Mouse (Mus musculus): ENCODE data around the gene 5730522E02Rik. TPM values are rescaled to one million over a fixed set of nuclear protein-coding genes. Genes with fewer than 3 reads are reported as not detected.
"Not testable (repeated sequence)": the region's sequence is repeated elsewhere in the genome, so short reads cannot be mapped to it uniquely, and the experiment has no call there.

5730522E02Rik gene
- total RNA-seq (2021): 10 to 100 TPM; 10.9 to 16.8 TPM
- long read RNA-seq, experiment 1, partial matches to known transcripts: 0 of 2 reads
- long read RNA-seq, experiment 1, other reads (novel, unspliced or antisense): 2 of 2 reads
- long read RNA-seq, experiment 2, partial matches to known transcripts: 1 of 3 reads
- long read RNA-seq, experiment 2, other reads (novel, unspliced or antisense): 2 of 3 reads

DNA sequence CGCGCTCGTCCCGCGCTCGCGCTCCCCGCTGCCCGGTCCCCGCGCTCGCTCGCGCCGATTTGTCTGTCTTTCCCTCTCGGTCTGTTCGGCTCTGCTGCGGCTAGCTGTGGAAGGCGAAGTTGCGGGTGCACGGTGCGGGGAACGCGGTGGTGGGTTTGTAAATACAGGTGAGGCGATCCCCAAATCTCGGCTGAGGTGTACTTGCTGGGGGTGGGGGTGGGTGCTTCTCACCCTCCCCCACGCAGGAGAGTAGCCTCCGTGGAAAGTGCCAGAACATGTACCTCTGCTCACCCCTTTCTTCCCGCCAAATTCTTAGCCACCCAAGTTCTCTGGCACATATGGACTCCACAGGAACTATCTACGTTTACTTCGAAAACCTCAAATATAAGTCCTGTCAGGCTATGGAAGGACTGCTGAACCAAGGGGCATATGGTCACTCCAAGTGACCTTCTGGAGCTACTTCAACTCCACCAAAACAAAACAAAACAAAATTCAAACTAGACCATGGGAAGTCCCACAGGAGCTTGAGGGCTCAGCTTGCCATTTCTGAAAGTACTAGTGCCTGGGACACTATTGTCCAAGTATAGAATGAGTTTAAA lies at the start of gene 5730522E02Rik:
Gene 5730522E02Rik, minus strand, starts transcription at position 182 of the 599 bp plus-strand sequence.
- DNase-seq (ENCODE audit: low spot score in 2 of 2): peak in 1 of 2 experiments; percentile 31

DNA sequence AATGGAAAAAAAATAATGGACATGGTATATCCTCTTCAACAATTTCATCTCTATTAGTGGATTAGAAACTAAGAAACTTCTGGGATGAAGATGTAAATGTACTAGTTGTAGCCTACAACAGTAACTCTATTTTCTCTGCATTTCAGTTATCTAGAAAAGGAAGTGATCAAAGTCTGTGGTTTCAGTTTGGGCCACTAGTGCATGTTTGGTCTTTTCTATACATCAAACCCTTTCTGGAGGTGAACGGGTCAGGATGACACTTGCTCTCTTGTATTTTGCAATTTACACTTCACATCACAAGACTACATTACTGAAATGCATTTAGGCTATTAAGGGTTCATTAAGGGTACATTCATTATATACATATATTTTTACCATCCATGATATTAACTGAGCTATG lies 26.0 kb upstream of the 5730522E02Rik start:
- no peak for DNase-seq (ENCODE audit: low spot score in 2 of 2)

DNA sequence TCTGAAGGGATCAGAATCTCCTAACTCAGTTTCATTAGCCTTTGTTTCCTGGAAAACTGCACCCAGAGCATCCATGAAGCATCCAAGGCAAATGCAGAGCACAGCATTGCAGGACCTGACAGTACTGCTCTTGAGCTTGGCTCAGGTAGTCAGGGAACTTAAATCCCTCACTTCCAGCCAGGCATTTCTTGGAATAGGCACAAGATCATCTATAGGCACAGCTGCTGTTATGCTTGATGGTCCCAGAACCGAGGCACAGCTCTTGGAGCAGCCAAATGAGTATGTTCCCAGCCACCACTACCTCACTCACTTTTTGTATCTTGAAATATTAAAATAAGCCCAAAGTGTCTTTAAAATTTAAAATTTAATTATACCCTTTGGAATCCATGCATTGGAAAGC lies 19.3 kb upstream of the 5730522E02Rik start:
- DNase-seq (ENCODE audit: low spot score in 2 of 2): no peak

DNA sequence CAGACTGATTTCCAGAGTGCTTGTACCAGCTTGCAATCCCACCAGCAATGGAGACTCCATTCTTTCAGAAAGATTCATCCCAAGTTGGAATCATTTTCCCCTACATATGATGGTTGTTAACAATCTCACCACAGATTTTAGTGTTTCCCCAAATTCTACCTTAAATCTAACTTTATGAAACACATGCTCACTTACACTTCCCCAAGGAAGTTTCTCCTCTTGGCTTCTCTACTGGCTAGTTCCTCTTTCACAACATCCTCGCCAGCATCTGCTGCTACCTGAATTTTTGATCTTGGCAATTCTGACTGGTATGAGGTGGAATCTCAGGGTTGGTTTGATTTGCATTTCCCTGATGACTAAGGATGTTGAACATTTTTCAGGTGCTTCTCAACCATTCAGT lies 3.1 kb upstream of the 5730522E02Rik start:
- not testable (repeated sequence) for DNase-seq (ENCODE audit: low spot score in 2 of 2)

DNA sequence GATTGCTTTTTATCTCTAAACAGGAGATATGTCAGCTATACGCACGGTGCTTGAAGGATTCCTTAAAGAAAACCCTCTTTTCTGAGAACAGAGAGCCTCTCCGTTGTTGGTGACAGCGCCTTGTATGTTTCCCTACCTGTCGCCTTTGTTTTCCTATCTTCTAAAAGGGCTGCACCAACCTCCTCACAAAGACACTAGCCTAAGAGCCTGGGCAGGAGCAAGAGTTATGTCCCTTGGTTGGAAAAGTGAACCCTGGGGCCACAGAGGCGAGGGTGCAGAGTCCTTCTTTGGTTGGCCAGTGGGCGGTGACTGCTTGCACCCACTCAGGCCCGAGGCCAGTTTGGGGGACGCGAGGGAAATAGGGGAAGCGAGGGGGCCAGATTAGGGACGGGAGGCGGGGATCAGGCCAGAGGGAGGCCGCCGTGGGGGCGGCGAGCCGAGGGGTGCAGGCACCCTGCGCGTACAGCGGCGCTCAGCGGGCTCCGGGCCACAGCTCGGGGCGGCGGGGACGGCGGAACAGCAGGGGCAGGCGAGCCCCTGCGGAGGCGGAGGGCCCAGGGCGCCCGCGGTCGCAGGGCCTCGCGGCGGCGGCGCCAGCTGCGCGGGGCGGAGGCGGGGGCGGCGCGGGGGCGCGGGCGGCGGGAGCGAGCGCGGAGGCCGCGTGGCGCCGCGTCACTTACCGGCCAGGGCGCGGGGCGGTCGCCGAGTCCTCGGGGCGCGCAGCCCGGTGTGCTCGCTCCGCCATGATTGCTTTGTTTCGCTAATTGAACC lies 567 bp downstream of the 5730522E02Rik start:
- peak; percentile 39 to 61 for DNase-seq (ENCODE audit: low spot score in 2 of 2)

DNA sequence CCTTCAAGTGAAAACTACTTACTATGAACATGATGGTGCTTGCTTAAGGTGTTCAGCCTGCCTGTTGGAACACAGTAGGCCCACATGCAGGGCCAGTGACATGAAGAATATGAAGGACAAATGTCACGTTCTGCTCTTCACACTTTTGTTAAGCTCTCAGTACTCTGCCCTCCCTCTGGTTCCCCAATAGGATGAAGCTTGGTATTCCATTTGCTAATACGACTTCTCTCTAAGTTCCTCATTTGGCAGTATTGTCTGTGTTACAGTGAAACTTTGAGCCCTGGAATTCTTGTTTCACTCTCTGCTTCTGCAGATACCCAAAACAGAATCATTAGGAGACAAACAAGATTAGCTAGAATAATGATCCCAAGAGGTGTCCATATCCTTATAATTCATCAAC lies 7.1 kb downstream of the 5730522E02Rik start:
- DNase-seq (ENCODE audit: low spot score in 2 of 2): no peak

DNA sequence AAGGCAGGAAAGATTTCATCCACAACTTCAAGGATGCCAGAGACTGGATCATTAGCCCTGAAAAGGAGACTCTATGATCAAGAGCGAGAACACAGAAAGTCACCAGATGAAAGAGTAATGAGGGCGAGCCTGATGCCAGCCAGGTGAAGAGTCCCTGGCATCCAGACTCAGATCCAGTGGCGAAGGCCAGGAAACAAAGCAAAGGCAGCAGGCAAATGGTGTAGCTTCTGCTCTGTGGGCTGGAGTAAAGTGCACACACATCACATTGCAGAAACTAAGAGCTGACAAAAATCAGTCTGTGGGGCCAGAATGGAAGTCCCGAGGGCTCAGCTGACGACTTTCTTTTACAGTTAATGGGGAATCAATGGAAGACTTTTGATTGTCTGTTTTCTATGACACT lies 7.7 kb downstream of the 5730522E02Rik start:
- DNase-seq (ENCODE audit: low spot score in 2 of 2): no peak

DNA sequence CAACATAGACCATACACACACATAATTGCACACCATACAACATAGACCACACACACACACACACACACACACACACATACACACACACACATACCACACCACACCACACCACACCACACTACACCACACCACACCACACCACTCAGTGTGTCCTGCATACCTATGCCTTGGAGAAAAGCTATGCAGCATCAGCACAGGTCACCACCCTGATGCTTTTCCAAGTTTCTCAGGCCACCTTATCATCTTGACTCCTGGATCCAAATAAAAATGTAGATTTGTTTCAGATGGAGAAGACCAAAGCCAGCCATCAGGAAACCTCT lies 8.8 kb downstream of the 5730522E02Rik start:
- no peak for DNase-seq (ENCODE audit: low spot score in 2 of 2)

DNA sequence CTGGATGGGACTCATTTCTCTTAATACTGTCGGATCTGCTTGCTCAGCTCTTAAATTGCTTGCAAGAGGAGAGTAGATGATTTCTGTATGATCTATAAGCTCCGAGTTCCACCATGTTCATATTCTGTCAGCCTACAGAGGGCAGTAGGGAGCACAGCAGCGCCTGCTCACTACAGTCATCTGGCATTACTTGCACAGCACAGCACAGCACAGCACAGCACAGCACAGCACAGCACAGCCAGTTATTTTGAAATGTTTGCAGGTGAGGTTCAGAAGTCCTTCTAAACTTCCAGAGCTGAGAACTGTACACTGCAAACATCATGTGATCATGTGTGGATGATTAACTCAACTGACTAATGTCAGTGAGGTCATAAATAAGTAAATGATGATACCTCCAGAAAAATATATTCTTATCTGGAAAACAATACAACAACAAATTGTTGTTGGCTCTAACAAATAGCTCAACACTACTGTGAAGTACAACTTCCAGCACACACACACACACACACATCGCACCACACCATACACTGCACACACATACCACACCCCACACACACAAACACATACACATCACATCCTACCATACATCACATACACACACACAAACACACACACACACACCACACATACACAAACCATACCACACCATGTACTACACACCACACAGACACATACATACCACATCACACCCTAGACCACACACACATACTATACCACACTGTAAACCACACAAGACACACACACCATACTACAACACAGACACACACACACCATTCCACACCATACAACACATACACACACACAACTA lies 9.4 kb downstream of the 5730522E02Rik start:
- peak in 1 of 2 experiments; percentile 34 for DNase-seq (ENCODE audit: low spot score in 2 of 2)

DNA sequence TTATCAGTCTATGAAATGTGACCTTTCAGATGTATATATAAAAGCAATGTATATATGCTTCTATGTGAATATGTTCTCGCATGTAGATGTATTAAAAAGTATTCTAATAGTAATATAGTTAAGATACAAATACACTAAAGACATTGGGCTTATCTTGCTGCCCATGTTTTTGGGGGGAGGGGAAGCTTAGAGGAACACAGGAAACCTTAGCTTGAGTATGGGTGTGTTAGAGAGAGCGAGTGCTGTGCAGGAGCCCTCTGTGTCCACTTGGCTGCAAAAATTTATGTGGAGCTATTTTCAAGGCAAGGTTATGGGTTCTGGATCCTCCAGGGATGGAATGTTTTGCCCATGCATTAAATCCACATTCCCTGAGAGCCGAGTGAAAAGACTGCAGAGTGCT lies 15.1 kb downstream of the 5730522E02Rik start:
- no peak for DNase-seq (ENCODE audit: low spot score in 2 of 2)

DNA sequence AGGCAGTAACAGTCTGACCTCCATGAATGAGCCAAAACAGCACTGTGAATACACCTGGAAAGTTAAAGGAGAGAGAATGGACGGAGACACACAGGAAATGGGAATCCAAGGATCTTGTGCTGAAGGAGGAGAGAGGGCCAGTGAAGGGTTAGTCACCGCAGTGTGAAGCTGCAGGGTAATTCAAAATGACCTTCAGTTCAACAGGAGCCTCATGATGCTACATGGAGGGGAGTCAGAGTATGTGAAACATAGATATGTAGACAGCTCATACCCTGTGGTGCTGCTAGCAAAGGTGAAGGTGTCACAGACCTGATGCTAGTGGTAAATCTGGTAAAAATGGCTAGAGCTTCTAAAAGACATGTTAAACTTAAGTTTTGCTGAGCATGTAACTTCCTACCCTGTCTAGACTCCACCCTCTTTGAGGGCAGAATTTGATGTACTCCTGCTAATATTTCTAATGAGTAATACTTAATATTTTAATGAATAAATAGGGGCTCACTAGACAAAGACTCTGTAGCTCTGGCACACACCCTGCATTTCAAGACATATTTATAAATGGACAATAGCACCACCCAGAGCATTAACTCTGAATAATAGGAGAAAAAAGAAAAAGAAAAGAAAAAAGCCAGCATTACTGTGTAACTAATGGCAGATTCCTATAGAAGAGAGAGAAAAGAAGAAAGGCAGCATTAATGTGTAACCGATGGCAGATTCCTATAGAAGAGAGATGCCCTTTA lies 23.2 kb downstream of the 5730522E02Rik start:
- DNase-seq (ENCODE audit: low spot score in 2 of 2): peak in 1 of 2 experiments; percentile 18

DNA sequence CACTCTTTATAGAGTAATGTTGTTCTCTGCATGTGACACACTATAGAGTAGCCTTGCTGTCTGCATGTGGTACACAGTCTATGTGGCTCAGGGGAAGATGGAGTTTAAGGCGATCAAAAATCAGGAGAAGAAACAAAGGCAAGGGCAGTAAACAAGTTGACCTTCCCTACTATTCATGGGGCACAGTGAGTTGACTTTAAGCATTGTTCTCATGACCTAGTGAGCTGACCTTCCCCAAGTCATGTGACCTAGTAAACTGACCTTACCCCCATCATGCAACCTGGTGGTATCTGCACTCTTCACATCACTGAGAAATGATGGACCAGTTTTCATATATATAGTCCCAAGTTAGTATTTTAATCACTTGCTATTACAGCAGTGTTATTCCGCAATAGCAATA lies 40.0 kb downstream of the 5730522E02Rik start:
- no peak for DNase-seq (ENCODE audit: low spot score in 2 of 2)

DNA sequence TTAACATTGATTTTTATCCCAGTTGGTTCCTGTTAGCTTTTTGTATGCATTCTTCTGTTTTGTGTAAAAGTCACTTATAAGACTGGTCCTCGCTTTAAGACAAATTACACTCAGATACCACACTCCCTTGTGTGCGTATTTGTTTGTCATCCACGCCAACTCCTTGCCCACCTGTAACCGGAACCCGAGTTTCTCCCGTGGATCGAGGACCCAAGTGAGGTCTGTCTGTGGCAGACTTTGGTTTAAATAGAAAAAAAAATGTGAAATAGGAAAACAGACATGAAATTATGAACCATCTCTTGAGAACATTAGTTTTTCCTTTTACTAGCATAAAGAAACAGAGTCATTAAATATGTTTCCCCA lies 43.0 kb downstream of the 5730522E02Rik start:
- no peak for DNase-seq (ENCODE audit: low spot score in 2 of 2)

DNA sequence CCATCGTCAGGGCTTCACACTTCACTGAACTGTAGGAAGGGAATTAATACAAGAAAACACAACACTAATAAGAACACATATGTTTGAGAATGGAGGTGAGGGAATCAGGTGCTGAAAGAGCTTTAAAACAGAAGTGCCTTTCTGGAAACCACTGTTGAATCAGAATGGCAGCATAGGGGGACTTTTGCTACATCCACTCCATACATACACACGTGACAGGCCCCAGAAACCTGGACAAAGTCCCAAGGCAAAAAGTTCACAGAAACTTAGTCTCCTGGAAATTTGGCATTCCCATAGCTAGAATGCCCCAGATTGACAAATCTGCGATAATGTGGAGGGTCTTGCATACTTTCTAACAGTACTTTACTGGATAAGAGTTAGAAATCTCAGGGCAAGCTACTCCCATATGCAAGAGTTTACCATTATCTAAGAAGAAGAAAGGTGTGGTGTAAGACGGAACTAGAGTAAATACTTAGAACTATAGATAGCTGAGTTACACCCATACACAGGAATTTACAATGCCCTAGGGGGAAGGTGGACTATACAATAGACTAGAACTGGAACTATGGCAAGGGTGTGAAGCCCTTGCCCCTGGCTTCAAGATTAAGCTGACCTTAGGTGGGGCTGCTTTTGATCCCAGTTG lies 43.5 kb downstream of the 5730522E02Rik start:
- no peak for DNase-seq (ENCODE audit: low spot score in 2 of 2)

DNA sequence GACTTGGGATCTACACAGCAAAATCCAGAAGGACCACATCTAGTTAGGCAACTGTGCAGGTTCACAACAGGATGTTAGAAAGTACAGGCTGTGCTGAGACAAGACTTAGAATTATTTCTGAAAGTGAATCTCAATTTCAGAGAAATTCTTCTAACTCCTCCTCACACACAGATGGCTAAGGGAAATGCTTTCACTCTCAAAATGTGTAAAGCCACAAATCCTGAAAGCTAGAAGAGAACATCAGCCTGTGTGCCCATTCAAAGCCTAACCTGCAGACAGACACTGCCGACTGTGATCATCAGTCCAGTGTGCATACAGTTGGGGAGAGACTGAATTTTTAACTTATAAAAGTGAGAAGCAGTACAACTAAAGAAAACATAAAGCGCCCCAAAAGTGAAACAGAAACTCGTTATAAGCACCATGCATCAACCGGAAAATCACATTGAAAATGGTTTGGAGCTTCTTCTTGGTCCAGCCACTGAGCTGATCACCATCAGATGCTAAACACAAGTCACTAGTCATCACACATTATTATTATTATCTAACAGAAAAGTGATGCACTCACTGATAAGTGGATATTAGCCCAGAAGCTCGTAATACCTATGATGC lies 45.8 kb downstream of the 5730522E02Rik start:
- peak in 1 of 2 experiments; percentile 23 for DNase-seq (ENCODE audit: low spot score in 2 of 2)

DNA sequence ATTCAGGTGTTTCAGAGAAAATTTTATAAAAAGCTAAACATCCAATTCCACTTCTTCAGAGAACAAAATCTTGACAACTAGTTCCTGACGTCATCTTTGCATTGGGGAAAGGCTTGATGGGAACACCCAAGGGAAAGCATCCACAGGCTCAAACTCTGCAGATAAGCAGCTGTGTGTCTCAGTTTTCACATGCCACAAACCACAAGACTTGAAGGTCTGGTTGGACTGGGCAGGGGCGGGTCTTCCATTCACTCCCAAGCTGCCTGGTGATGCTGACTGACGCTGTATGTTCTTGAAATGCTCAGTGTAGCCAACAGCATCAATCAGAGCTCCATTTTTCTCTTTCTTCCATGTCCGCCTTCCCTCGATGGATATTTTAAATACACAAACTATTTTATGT lies 49.2 kb downstream of the 5730522E02Rik start:
- no peak for DNase-seq (ENCODE audit: low spot score in 2 of 2)

DNA sequence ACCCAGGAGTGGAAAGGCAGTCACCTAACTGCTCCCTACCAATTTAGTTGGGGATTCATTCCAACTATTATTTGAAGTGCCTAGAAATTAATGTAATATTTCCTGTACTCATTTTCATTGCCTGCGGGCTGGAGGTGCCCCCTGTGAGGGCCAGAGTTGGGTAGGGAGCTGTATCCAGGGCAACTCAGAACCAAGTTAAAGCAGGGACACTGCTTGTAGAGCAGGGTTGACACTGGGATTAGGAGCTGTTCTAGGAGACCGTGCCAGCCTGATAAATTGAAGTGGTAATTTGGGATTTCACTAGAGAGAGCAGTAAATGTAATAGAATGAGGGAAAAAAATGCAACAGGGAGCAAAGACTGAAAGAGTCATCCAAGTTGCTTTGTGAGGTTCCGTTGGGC lies 51.5 kb downstream of the 5730522E02Rik start:
- no peak for DNase-seq (ENCODE audit: low spot score in 2 of 2)

DNA sequence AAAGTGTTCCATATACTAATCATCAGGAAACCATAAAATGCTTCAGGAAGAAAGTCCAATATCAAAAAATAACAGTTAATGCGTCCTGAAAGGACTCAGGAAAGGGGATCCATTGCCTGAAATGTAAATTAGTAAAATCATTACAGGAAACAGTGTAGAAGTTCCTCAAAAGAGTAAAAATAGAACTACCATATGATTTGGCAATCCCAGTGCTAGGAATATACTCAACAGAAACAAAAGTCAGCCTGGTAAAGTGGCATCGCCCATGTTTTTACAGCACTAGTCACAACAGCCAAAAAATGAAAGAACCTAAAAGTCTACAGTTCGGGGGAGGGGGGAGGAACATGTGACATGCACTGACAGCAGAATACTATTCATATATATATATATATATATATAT lies 70.5 kb downstream of the 5730522E02Rik start:
- no peak for DNase-seq (ENCODE audit: low spot score in 2 of 2)

DNA sequence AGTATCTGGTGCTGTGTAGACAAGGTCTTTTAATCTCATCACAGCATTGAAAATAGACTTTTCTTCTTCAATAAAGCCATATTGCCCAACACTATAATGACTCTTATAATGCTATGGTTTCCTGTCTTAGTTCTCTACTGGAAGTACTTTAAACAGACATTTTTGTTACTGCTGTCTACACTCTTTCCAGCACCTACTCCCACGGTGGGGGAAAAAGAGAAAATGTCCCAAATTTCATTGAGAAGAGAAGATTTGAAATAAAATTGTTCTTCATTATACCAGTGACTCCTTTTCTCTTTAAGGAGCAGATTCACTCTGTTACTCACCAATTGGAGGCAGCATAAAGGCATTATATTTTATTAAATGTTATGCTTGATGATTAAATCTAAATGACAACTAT lies 72.5 kb downstream of the 5730522E02Rik start:
- DNase-seq (ENCODE audit: low spot score in 2 of 2): no peak

DNA sequence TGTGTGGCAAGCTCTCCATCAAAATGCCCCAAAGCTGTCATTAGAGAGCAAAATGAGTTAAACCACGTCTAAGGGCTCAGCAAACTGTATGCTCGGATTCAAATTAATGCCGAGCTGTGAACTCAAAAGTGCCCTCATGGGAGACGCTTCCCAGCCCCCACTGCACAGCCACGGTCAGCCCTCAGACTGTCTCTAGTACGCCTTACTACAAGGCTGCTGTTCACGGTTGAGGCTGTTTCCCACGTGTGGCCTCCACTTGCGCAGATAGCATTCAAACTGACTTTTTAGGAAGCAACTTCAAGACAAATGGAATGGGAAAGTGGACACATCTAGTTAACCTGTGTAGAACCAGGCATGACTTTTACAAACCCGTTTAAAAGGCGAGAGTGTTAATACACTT lies 79.7 kb downstream of the 5730522E02Rik start:
- no peak for DNase-seq (ENCODE audit: low spot score in 2 of 2)
